Mouse (Mus musculus): ENCODE data around the gene Ifnk.

GRCm38 (mm10) chr4:35165275-35165674 lies 13.4 kb downstream of the Ifnk start:
- TF ChIP-seq CTCF (IDR thresholded peaks at IDR 0.05; ENCODE audit: borderline replicate concordance, control insufficient read depth, extremely low read depth, insufficient read depth, low read length, poor library complexity) (no peak), POLR2A (IDR thresholded peaks at IDR 0.05; ENCODE audit: control insufficient read depth, extremely low read depth, insufficient read depth, low read length, poor library complexity) (no peak)
